Mouse (Mus musculus) lung, postnatal 0 days (tissue): Measurements from ENCODE around the gene Magix.

Experiments
- CTCF ChIP-seq: IDR thresholded peaks from 2 replicates; pipeline ENCODE4 v1.5.1; 2016; ENCODE audit warnings: antibody characterized with exemption, mild to moderate bottlenecking
- EP300 ChIP-seq: IDR thresholded peaks from 2 replicates; pipeline ENCODE4 v1.6.1; 2016; ENCODE audit warnings: antibody characterized with exemption, mild to moderate bottlenecking, control low read depth

DNA sequence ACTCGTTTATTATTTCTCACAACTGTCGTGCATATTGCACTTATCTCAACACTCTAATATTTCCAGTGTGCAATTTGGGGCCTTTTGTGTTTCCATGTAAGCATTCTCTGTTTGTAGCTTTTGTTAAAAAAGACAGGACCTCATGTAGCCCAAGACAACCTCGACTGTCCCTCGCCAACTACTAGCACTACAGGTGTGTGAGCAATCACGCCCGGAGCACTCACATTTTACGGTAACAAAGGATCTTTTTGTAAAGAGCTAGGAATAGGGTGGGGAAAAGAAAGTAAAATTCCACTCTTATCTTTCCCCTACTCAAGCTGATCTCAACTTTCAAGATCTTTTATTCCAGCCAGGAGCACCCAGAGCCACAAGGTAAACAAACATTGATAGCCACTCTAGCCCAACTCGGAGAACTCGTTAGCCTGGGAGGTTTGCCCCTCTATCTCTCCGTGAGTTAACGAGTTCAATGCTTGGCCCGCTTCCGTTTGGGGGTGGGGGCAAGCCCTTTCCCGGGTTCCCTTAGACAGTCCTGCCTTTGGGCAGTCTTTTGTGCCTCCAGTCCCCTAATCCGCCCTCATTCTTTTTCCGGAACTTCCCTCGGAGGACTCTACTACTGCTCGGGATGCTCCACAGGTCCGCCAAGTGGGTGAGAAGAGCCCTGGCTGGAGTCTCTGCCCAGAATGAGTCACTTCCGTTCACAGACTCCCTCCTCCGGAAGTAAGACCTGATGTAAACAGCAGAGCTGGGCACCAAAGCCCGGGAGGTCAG is 40.6 kb upstream of the Magix start, which contains the start of gene Gm45208:
- TF ChIP-seq CTCF (no peak), EP300 (peak; percentile 95)
